Mouse (Mus musculus) induced T-regulatory cell, adult 2 months (primary cell): ENCODE data around the gene Syt1.

ENCODE experiments used
- DNase-seq: peaks from one replicate; pipeline ENCODE4 v3.0.0-alpha.2; 2012; ENCODE audit warnings: low read depth

Gene Syt1

GRCm38 (mm10) chr10:108885769-108886168, 125.0 kb downstream of the Syt1 start:
- DNase-seq = no peak

- DNase-seq = no peak
These were observed 126.3 kb downstream of the Syt1 start for GRCm38 (mm10) chr10:108884520-108884919.

GRCm38 (mm10) chr10:108880372-108880771, 130.4 kb downstream of the Syt1 start:
- no peak for DNase-seq

GRCm38 (mm10) chr10:108875730-108876129, 135.1 kb downstream of the Syt1 start:
- no peak for DNase-seq

GRCm38 (mm10) chr10:108874687-108875086, 136.1 kb downstream of the Syt1 start:
- DNase-seq = no peak

- DNase-seq = no peak
These were observed 138.4 kb downstream of the Syt1 start for GRCm38 (mm10) chr10:108872359-108872758.

GRCm38 (mm10) chr10:108870586-108870985, 140.2 kb downstream of the Syt1 start:
- no peak for DNase-seq

GRCm38 (mm10) chr10:108868136-108868535, 142.6 kb downstream of the Syt1 start:
- DNase-seq = no peak

GRCm38 (mm10) chr10:108867202-108867601, 143.6 kb downstream of the Syt1 start:
- no peak for DNase-seq

- no peak for DNase-seq
These were observed 145.2 kb downstream of the Syt1 start for GRCm38 (mm10) chr10:108865586-108865985.

- DNase-seq = no peak
These were observed 154.8 kb downstream of the Syt1 start for GRCm38 (mm10) chr10:108855986-108856385.

- DNase-seq = no peak
These were observed 158.0 kb downstream of the Syt1 start for GRCm38 (mm10) chr10:108852757-108853156.

GRCm38 (mm10) chr10:108837434-108837833, 173.3 kb downstream of the Syt1 start:
- no peak for DNase-seq

GRCm38 (mm10) chr10:108832248-108832647, 178.5 kb downstream of the Syt1 start:
- no peak for DNase-seq

- no peak for DNase-seq
These were observed 179.0 kb downstream of the Syt1 start for GRCm38 (mm10) chr10:108831801-108832200.

- DNase-seq = no peak
These were observed 188.5 kb downstream of the Syt1 start for GRCm38 (mm10) chr10:108822273-108822672.

GRCm38 (mm10) chr10:108815339-108815738, 195.4 kb downstream of the Syt1 start:
- no peak for DNase-seq

GRCm38 (mm10) chr10:108804380-108804779, 206.4 kb downstream of the Syt1 start:
- no peak for DNase-seq

- no peak for DNase-seq
These were observed 210.0 kb downstream of the Syt1 start for GRCm38 (mm10) chr10:108800776-108801175.

- no peak for DNase-seq
These were observed 212.0 kb downstream of the Syt1 start for GRCm38 (mm10) chr10:108798826-108799225.

- no peak for DNase-seq
These were observed 228.0 kb downstream of the Syt1 start for GRCm38 (mm10) chr10:108782817-108783216.

- DNase-seq = no peak
These were observed 230.2 kb downstream of the Syt1 start for GRCm38 (mm10) chr10:108780614-108781013.

GRCm38 (mm10) chr10:108776735-108777134, 234.0 kb downstream of the Syt1 start:
- no peak for DNase-seq

GRCm38 (mm10) chr10:108771081-108771480, 239.7 kb downstream of the Syt1 start:
- DNase-seq = no peak

- DNase-seq = no peak
These were observed 245.2 kb downstream of the Syt1 start for GRCm38 (mm10) chr10:108765564-108765963.
